Mouse (Mus musculus): ENCODE measurements around the gene Bbs10. TPM values are rescaled to one million over a fixed set of nuclear protein-coding genes. Genes with fewer than 3 reads are reported as not detected.

Bbs10 gene
- polyA plus RNA-seq, 1 experiment from 2014 or later: 4.8 TPM

GRCm38 (mm10) chr10:111329326-111329725 lies 30.8 kb downstream of the Bbs10 start:
- no peaks in the 10 kb centered on the region for H3K36me3 ChIP-seq
- H3K27ac ChIP-seq (replicated peaks): no peak overlapping the region
- H3K4me1 ChIP-seq: no peaks in the 10 kb centered on the region
- H3K4me2 ChIP-seq: no peak overlapping the region
- no peaks in the 10 kb centered on the region for H3K27me3 ChIP-seq (replicated peaks)
- 87% methylated on average over 5 of the region's 5 CpGs for WGBS
- no peak for ATAC-seq (ENCODE audit: low FRiP score)
- H3K4me3 ChIP-seq (replicated peaks): no peak overlapping the region
- no peak overlapping the region for H3K9ac ChIP-seq (replicated peaks)
- H3K9me3 ChIP-seq (replicated peaks): no peaks in the 10 kb centered on the region

GRCm38 (mm10) chr10:111334902-111335301 lies 36.4 kb downstream of the Bbs10 start:
- Histone ChIP-seq H3K27ac (replicated peaks) (no peak overlapping the region), H3K4me3 (replicated peaks) (no peak overlapping the region), H3K4me2 (no peak overlapping the region), H3K36me3 (no peaks in the 10 kb centered on the region), H3K27me3 (replicated peaks) (0 out of 2 replicates have a peak, but pooled peaks cover 6% of the 10 kb centered on the region), H3K9ac (replicated peaks) (no peak overlapping the region), H3K4me1 (peaks cover 8% of the 10 kb centered on the region; the same call in 1 of the 2 replicates), H3K9me3 (replicated peaks) (no peaks in the 10 kb centered on the region)
- over 99% methylated on average over 2 of the region's 2 CpGs for WGBS
- ATAC-seq (ENCODE audit: low FRiP score): no peak

GRCm38 (mm10) chr10:111335517-111336352 lies 37.3 kb downstream of the Bbs10 start:
- Histone ChIP-seq H3K4me1 (peaks cover 8% of the 10 kb centered on the region; the same call in 1 of the 2 replicates), H3K27ac (replicated peaks) (no peak overlapping the region), H3K36me3 (no peaks in the 10 kb centered on the region), H3K4me3 (replicated peaks) (no peak overlapping the region), H3K9ac (replicated peaks) (no peak overlapping the region), H3K27me3 (replicated peaks) (0 out of 2 replicates have a peak, but pooled peaks cover 6% of the 10 kb centered on the region), H3K4me2 (peak overlapping the region; percentile 45), H3K9me3 (replicated peaks) (no peaks in the 10 kb centered on the region)
- WGBS: 22% methylated on average over 29 of the region's 29 CpGs
- no peak for ATAC-seq (ENCODE audit: low FRiP score)

GRCm38 (mm10) chr10:111336353-111336713 lies 37.9 kb downstream of the Bbs10 start:
- Histone ChIP-seq H3K4me3 (replicated peaks) (no peak overlapping the region), H3K36me3 (no peaks in the 10 kb centered on the region), H3K9ac (replicated peaks) (no peak overlapping the region), H3K9me3 (replicated peaks) (no peaks in the 10 kb centered on the region), H3K4me2 (peak overlapping the region; percentile 45), H3K27ac (replicated peaks) (no peak overlapping the region), H3K4me1 (peaks cover 8% of the 10 kb centered on the region; the same call in 1 of the 2 replicates), H3K27me3 (replicated peaks) (0 out of 2 replicates have a peak, but pooled peaks cover 6% of the 10 kb centered on the region)
- 28% methylated on average over 10 of the region's 10 CpGs for WGBS
- ATAC-seq (ENCODE audit: low FRiP score): no peak

GRCm38 (mm10) chr10:111339296-111339695 lies 40.8 kb downstream of the Bbs10 start:
- Histone ChIP-seq H3K4me2 (no peak overlapping the region), H3K9me3 (replicated peaks) (no peaks in the 10 kb centered on the region), H3K27me3 (replicated peaks) (0 out of 2 replicates have a peak, but pooled peaks cover 6% of the 10 kb centered on the region), H3K4me3 (replicated peaks) (no peak overlapping the region), H3K4me1 (peaks cover 8% of the 10 kb centered on the region; the same call in 1 of the 2 replicates), H3K9ac (replicated peaks) (no peak overlapping the region), H3K27ac (replicated peaks) (no peak overlapping the region), H3K36me3 (no peaks in the 10 kb centered on the region)
- no peak for ATAC-seq (ENCODE audit: low FRiP score)
- 86% methylated on average over 11 of the region's 11 CpGs for WGBS

GRCm38 (mm10) chr10:111341761-111342160 lies 43.3 kb downstream of the Bbs10 start:
- Histone ChIP-seq H3K4me2 (no peak overlapping the region), H3K27me3 (replicated peaks) (no peaks in the 10 kb centered on the region), H3K27ac (replicated peaks) (no peak overlapping the region), H3K4me1 (no peaks in the 10 kb centered on the region), H3K9me3 (replicated peaks) (no peaks in the 10 kb centered on the region), H3K36me3 (no peaks in the 10 kb centered on the region), H3K4me3 (replicated peaks) (no peak overlapping the region), H3K9ac (replicated peaks) (no peak overlapping the region)
- no peak for ATAC-seq (ENCODE audit: low FRiP score)
- 88% methylated on average over 7 of the region's 7 CpGs for WGBS

- Histone ChIP-seq H3K9me3 (replicated peaks) (no peaks in the 10 kb centered on the region), H3K27me3 (replicated peaks) (no peaks in the 10 kb centered on the region), H3K27ac (replicated peaks) (no peak overlapping the region), H3K9ac (replicated peaks) (no peak overlapping the region), H3K4me3 (replicated peaks) (no peak overlapping the region), H3K4me2 (no peak overlapping the region), H3K4me1 (no peaks in the 10 kb centered on the region), H3K36me3 (no peaks in the 10 kb centered on the region)
- 95% methylated on average over 5 of the region's 5 CpGs for WGBS
- ATAC-seq (ENCODE audit: low FRiP score): no peak
Measured at GRCm38 (mm10) chr10:111343555-111343954, 45.1 kb downstream of the Bbs10 start.

- 40% methylated on average over 2 of the region's 2 CpGs for WGBS
- H3K4me3 ChIP-seq (replicated peaks): no peak overlapping the region
- no peaks in the 10 kb centered on the region for H3K4me1 ChIP-seq
- H3K9me3 ChIP-seq (replicated peaks): no peaks in the 10 kb centered on the region
- no peak overlapping the region for H3K27ac ChIP-seq (replicated peaks)
- no peaks in the 10 kb centered on the region for H3K27me3 ChIP-seq (replicated peaks)
- H3K4me2 ChIP-seq: no peak overlapping the region
- no peaks in the 10 kb centered on the region for H3K36me3 ChIP-seq
- ATAC-seq (ENCODE audit: low FRiP score): no peak
- no peak overlapping the region for H3K9ac ChIP-seq (replicated peaks)
Measured at GRCm38 (mm10) chr10:111348263-111348662, 49.8 kb downstream of the Bbs10 start.

Other genes with a start within 250 kb of the Bbs10 start
- gene Osbpl8, start 133.9 kb upstream of the Bbs10 start, polyA plus RNA-seq (2015; fragmentation: Nextera tagmentation; extraction: Ambion mirVana): 14.1 and 16.0 TPM in 2 replicates
- gene Nap1l1, start 174.5 kb downstream of the Bbs10 start, polyA plus RNA-seq (2015; fragmentation: Nextera tagmentation; extraction: Ambion mirVana): 162 and 180 TPM in 2 replicates
- gene Phlda1, start 207.6 kb downstream of the Bbs10 start, polyA plus RNA-seq (2015; fragmentation: Nextera tagmentation; extraction: Ambion mirVana): 67.4 and 69.7 TPM in 2 replicates

Measured in neural tube, embryonic 15.5 days (tissue).